Mouse (Mus musculus): Measurements from ENCODE around the gene Dhcr7.

- no peak for TF ChIP-seq MAX (IDR thresholded peaks at IDR 0.05; ENCODE audit: low read depth)
- no peak for TF ChIP-seq POLR2A (IDR thresholded peaks at IDR 0.05; ENCODE audit: insufficient read length, low read depth)
- no peak for TF ChIP-seq USF1 (IDR thresholded peaks at IDR 0.05; ENCODE audit: low read depth)
- no peak for TF ChIP-seq POLR2AphosphoS2 (IDR thresholded peaks at IDR 0.05; ENCODE audit: insufficient read length, low read depth)
- no peak for TF ChIP-seq E2F4 (IDR thresholded peaks at IDR 0.05; ENCODE audit: insufficient read depth)
- no peak for TF ChIP-seq MYOG (IDR thresholded peaks at IDR 0.05; ENCODE audit: control insufficient read depth in 1 of 3, insufficient read depth in 1 of 3, insufficient read length in 2 of 3, low read depth in 2 of 3)
- TF ChIP-seq TCF12 (IDR thresholded peaks at IDR 0.05; ENCODE audit: insufficient read depth, poor library complexity, severe bottlenecking): no peak
Observed at GRCm38 (mm10) chr7:143848127-143848767, 25.3 kb downstream of the Dhcr7 start.

Measured in myocyte (in vitro differentiated cells).